ENCODE assay signal across 12 mouse cellular contexts in genomic region chr3:27573458-27573857, GRCm38 (mm10).
DNase-seq lines count a peak whose midpoint lies in the region; ATAC-seq and TF ChIP-seq lines count a peak whose summit lies in the region.
"Had no signal": no experiment of that assay in that cellular context is flagged by ENCODE, and none has a peak within 500 bp of the region (broad histone marks: within the 10 kb centered on the region; RNA-seq: fewer than 3 reads in every experiment).

No protein-coding gene starts in this region.

- 49% methylated on average over 11 of the region's 11 CpGs for WGBS in embryonic facial prominence, embryonic 13.5 days
- WGBS in hindbrain, embryonic 16.5 days: 25% methylated on average over 11 of the region's 11 CpGs
- WGBS in midbrain, postnatal 0 days: 49% methylated on average over 11 of the region's 11 CpGs

- no peaks in the 10 kb centered on the region for H3K27me3 ChIP-seq in embryonic facial prominence, embryonic 13.5 days
- H3K27me3 ChIP-seq in hindbrain, embryonic 16.5 days (replicated peaks; ENCODE audit: control insufficient read depth, insufficient read depth, low read length): no peaks in the 10 kb centered on the region
- H3K27me3 ChIP-seq in midbrain, postnatal 0 days (ENCODE audit: insufficient read depth, low read length): no peaks in the 10 kb centered on the region

- no peak for ATAC-seq in embryonic facial prominence, embryonic 13.5 days (ENCODE audit: insufficient number of reproducible peaks, insufficient read depth, low FRiP score, low TSS enrichment, low read depth)
- peak; percentile 90 for ATAC-seq in hindbrain, embryonic 16.5 days
- peak; percentile 44; the same call in 1 of the 2 replicates for ATAC-seq in midbrain, postnatal 0 days (ENCODE audit: low FRiP score)
- ATAC-seq: inflammation-experienced regulatory T-cells, adult 6 months had no signal

- no peaks in the 10 kb centered on the region for H3K36me3 ChIP-seq in embryonic facial prominence, embryonic 13.5 days
- no peaks in the 10 kb centered on the region for H3K36me3 ChIP-seq in hindbrain, embryonic 16.5 days (ENCODE audit: control insufficient read depth, insufficient read depth, low read length)
- H3K36me3 ChIP-seq in midbrain, postnatal 0 days (ENCODE audit: insufficient read depth, low read length): no peaks in the 10 kb centered on the region

- H3K9me3 ChIP-seq in embryonic facial prominence, embryonic 13.5 days: no peaks in the 10 kb centered on the region
- H3K9me3 ChIP-seq in hindbrain, embryonic 16.5 days (ENCODE audit: control insufficient read depth, low read length): no peaks in the 10 kb centered on the region
- H3K9me3 ChIP-seq in midbrain, postnatal 0 days (ENCODE audit: low read length): no peaks in the 10 kb centered on the region

- no peak for TF ChIP-seq CTCF in layer of hippocampus, adult 2 months (conservative IDR thresholded peaks at IDR 0.05)
- no peak for TF ChIP-seq CTCF in midbrain, postnatal 0 days (IDR thresholded peaks at IDR 0.05)

- no peak overlapping the region for H3K4me3 ChIP-seq in layer of hippocampus, adult 2 months
- no peak overlapping the region for H3K4me3 ChIP-seq in embryonic facial prominence, embryonic 13.5 days
- no peak overlapping the region for H3K4me3 ChIP-seq in hindbrain, embryonic 16.5 days (ENCODE audit: low read length)
- no peak overlapping the region for H3K4me3 ChIP-seq in midbrain, postnatal 0 days (ENCODE audit: low read depth, low read length)

- H3K4me2 ChIP-seq in embryonic facial prominence, embryonic 13.5 days: no peak overlapping the region
- no peak overlapping the region for H3K4me2 ChIP-seq in hindbrain, embryonic 16.5 days (ENCODE audit: low read length)
- no peak overlapping the region for H3K4me2 ChIP-seq in midbrain, postnatal 0 days (ENCODE audit: low read depth, low read length, poor library complexity, severe bottlenecking)

- H3K4me1 ChIP-seq in embryonic facial prominence, embryonic 13.5 days: peaks cover 36% of the 10 kb centered on the region
- peaks cover 3% of the 10 kb centered on the region; the same call in 1 of the 2 replicates for H3K4me1 ChIP-seq in hindbrain, embryonic 16.5 days (ENCODE audit: control insufficient read depth, insufficient read depth, low read depth, low read length)
- H3K4me1 ChIP-seq in midbrain, postnatal 0 days (ENCODE audit: insufficient read depth, low read length): no peaks in the 10 kb centered on the region

- H3K27ac ChIP-seq in layer of hippocampus, adult 2 months: peak overlapping the region; percentile 2; the same call in 1 of the 2 replicates
- peak overlapping the region; percentile 44 for H3K27ac ChIP-seq in embryonic facial prominence, embryonic 13.5 days
- H3K27ac ChIP-seq in hindbrain, embryonic 16.5 days (ENCODE audit: low read depth, low read length): peak overlapping the region; percentile 54
- no peak overlapping the region for H3K27ac ChIP-seq in midbrain, postnatal 0 days (ENCODE audit: low read depth, low read length)

- DNase-seq in layer of hippocampus, adult 2 months (ENCODE audit: low spot score in 2 of 2): peak in 1 of 2 experiments; percentile 22
- DNase-seq in layer of hippocampus, adult 9-10 months (ENCODE audit: low spot score): no peak
- peak; percentile 68 for DNase-seq in midbrain, postnatal 0 days (ENCODE audit: low spot score)
- DNase-seq in cerebellum, adult 18-20 months: no peak
- DNase-seq in adrenal gland, postnatal 25 days: no peak
- DNase-seq in cerebellum, adult 11-12 months: no peak
- DNase-seq: cerebellum, adult 2 months; right cerebral cortex, adult 18-20 months; thymus, adult 2 months had no signal

- 0 out of 2 replicates have a peak overlapping the region, but pooled peaks have one; percentile 12 for H3K9ac ChIP-seq in embryonic facial prominence, embryonic 13.5 days
- H3K9ac ChIP-seq in hindbrain, embryonic 16.5 days (ENCODE audit: low read depth, low read length): no peak overlapping the region
- no peak overlapping the region for H3K9ac ChIP-seq in midbrain, postnatal 0 days (replicated peaks; ENCODE audit: low read length, poor library complexity, severe bottlenecking)
